Mouse (Mus musculus) heart, adult 9 months (tissue): Measurements from ENCODE around the gene Wdr46.

Experiments
- DNase-seq, 2 experiments: peaks; one replicate each; pipeline ENCODE4 v3.0.0; 2022; ENCODE audit warnings: low spot score in 2 of 2

Wdr46 gene

DNA sequence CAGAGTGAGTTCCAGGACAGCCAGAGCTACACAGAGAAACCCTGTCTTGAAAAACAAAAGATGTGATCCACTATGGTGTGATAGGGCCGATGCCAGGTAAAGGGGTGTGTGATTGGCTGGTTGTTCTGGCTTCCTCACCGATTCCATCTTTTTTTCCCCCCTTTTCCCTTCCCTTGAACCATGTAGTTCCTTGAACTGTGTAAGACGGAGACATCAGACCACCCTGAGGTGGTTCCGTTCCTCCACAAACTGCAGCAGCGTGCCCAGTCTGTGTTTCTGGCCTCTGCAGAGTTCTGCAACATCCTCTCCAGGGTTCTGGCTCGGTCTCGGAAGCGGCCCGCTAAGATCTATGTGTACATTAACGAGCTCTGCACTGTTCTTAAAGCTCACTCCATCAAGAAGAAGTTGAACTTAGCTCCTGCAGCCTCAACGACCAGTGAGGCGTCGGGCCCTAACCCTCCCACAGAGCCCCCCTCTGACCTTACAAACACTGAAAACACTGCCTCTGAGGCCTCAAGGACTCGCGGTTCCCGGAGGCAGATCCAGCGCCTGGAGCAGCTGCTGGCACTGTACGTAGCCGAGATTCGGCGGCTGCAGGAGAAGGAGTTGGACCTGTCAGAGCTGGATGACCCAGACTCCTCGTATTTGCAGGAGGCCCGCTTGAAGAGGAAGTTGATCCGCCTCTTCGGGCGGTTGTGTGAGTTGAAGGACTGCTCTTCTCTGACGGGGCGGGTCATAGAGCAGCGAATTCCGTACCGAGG, 29.2 kb upstream of the Wdr46 start:
- DNase-seq: no peak

GRCm38 (mm10) chr17:33911813-33912414, 28.5 kb upstream of the Wdr46 start:
- DNase-seq: no peak

GRCm38 (mm10) chr17:33913264-33913663, 27.2 kb upstream of the Wdr46 start:
- no peak for DNase-seq

GRCm38 (mm10) chr17:33913905-33914304, 26.6 kb upstream of the Wdr46 start:
- DNase-seq: no peak

DNA sequence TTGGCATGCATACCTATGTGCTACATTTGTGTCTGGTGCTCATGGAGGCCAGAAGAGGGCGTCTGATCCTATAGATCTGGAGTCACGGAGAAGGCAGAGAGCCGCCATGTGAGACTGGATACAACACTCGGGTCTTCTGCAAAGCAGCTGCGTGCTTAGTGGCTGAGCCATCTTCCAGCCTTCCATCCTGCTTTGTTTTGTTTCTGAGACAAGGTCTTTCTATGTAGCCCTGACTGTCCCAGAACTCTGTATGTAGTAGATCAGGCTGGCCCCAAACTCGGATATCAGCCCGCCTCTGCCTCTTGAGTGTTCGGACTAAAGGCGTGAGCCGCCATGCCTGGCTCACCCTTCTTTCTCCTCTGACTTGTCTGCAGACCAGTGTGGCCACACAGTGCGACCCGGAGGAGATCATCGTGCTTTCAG, 25.5 kb upstream of the Wdr46 start:
- DNase-seq: no peak

DNA sequence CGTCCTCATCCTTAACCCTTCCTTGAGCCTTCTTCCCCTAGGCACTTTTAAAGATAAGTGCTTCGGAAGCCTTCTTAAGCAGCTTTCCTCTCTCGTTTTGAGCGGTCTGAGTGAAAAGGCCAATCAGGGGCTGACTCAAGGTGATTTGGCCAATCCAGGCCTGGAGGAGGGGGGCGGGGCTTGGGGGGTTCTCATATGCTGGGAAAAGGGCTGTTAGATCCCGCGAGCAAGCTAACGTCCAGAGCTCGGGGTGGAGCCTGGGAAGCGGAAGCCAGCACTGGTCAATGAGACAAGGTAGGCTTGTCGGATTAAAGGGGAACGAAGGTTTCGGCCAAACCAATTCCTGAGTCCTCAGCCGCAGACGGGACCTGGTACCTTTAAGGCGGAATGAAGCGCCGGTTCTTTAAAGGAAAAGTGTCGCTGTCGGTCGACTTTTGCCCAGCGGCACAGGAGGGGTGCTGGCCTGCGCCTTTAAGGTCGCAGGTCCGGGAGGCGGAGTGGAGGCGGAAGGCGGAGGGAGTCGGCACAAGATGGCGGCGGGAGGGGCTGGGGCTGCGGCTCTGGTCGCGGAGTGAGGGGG, 24.7 kb upstream of the Wdr46 start, which contains the start of the genes Tapbp and Zbtb22:
Tapbp (plus strand) TSS at position 229 of the 580 bp plus-strand sequence.
Zbtb22 (plus strand) TSS at position 234 of the 580 bp plus-strand sequence.
- peak; percentile 98 for DNase-seq

- DNase-seq: peak; percentile 47 to 63
These were observed 24.2 kb upstream of the Wdr46 start for GRCm38 (mm10) chr17:33916294-33916693.

DNA sequence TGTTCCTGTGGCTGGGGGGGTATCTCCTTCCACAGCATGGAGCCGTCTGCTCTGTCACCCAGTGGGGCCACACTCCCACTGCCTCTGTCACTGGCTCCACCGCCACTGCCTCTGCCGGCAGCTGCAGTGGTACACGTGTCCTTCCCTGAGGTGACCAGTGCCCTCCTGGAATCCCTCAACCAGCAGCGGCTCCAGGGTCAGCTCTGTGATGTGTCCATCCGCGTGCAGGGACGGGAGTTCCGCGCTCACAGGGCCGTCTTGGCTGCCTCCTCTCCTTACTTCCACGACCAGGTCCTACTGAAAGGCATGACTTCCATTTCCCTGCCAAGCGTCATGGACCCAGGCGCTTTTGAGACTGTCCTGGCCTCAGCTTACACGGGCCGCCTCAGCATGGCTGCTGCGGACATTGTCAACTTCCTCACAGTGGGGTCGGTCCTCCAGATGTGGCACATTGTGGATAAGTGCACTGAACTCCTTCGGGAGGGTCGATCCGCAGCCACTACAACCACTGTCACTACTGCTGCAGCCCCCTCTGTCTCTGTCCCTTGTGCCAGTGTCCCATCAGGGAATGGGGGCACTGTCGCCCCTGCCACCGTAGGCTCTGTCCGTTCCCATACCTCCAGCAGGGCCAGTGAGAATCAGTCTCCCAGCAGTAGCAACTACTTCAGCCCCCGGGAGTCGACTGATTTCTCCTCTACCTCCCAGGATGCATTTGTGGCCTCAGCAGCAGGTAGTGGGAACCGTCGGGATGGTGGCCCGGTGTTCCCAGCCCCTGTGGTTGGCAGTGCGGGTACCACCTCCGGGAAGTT, 23.4 kb upstream of the Wdr46 start:
- DNase-seq: no peak

- DNase-seq: no peak
These were observed 22.7 kb upstream of the Wdr46 start for GRCm38 (mm10) chr17:33917656-33918292.

DNA sequence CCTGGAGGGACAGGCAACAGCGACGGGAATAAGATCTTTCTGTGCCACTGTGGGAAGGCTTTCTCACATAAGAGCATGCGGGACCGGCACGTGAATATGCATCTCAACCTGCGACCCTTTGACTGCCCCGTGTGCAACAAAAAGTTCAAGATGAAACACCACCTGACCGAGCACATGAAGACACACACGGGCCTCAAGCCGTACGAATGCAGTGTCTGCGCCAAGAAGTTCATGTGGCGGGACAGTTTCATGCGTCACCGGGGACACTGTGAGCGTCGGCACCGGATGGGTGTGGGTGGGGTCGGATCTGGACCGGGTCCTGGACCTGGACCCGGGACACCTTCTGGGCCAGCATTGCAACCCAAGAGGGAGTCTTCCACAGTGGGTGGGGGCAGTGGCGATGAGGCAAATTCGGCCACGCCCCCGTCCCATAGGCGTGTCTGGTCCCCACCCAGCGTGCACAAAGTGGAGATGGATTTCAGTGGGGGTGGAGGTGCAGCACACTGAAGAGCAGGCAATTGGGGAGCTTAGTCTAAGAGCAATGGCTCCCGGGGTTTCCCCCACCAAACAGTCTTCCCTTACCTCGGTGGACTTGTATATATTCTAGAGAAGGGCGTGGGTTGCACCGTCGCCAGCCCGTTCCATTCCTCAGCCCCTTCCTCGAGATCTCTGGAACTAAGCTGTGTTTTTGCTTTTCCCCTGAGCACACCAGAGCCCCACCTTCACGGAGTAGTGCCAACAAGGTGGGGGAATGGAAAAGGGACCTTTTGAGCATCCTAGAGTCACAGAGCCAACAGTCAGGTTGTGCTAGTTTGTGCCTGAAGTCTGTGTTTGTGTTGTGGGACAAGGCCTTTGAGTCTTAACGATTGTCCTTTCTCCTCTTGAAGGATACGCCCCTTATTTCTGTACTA, 21.9 kb upstream of the Wdr46 start:
- DNase-seq: peak; percentile 44 to 62

DNA sequence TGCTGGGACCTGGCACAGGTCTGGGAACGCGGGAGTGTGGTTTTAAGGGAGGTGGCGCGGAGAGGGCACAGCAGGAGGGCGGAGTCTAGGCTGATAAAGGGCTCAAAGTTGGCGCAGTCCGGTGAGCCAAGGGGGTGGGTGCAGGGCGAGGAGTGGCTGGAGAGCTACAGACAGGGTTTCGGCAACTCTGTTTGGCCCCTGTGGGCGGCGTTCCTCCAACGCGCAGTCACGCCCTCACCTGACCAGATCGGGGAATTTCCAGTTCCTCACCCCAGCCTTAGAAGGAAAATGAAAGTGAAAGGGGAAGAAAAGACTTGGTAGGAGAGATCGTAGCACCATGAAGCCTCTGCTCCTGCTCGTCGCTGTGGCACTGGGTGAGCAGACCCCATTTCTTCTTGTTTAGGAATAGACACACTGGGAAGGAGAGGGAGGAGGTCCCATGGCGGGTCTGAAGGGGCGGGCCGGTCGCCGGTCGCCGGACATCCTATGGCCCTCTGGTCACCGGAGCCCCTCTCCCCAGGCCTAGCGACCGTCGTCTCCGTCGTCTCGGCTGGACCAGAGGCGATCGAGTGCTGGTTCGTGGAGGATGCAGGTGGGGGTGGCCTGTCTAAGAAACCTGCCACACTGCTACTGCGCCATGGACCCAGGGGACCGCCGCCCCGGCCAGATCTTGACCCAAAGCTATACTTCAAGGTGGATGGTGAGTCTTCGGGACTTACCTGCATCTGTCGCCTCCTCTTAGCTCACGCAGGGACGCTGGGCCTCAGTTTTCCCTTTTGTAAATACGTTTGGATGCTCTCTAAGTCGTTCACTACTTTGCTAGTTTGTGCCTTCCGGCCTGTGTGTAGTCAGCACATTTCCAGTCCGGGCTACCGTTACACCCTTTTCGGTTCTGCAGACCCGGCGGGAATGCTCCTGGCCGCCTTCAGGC, 20.8 kb upstream of the Wdr46 start:
- DNase-seq: peak; percentile 89 to 90

DNA sequence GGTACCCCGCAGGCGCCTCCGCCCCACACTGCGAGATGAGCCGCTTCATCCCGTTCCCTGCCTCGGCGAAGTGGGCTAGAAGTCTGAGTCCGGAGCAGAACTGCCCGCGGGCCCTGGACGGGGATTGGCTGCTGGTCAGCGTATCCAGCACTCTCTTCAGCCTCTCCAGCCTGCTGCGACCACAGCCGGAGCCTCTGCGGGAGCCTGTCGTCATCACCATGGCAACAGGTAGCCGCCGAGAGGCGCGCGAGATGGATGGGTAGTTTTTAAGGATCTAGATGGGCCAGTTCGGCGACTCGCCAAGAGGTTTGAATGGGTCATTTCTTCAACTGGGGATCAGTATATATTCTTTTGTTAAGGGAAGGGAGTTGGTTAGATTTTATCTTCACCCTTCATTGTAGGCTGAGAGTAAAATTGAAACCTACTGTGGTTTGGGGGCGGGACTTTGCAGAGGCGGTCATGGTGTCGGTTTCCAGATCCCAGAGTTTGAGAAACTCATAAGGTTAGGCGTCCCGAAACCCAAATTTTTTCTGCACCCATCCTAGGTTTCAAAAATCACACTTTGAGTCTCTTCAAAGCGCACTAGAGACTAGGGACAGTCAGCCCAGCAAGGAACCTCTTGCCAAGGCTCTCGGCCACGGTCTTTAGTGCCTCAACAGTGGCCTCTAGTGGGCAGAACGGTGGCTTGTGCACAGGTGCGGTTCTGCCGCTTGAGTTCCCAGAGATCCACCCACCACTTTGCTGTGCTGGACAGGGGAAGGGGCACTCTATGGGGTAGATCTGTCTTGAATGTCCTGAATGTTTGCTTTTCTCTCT, 20.0 kb upstream of the Wdr46 start:
- peak; percentile 74 to 82 for DNase-seq

DNA sequence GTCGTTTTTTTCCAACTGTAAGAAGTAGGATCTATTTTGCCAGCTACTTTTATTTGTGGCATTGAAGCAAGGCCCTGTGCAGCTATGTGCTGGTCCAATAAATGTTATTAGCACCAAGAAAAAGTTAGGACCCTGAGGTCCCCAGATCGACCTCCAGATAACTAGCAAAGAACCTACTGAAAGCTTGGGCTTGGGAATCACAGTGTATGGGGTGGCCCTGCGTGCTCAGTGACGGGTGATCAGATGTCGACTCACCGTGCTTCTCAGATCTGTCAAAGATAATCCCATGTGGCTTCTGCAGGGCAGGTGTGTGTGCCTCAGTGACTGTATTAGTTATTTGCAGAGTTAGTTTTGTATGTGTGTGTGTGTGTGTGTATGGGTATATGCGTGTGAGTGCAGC, 19.1 kb upstream of the Wdr46 start:
- no peak for DNase-seq

GRCm38 (mm10) chr17:33924577-33925283, 15.7 kb upstream of the Wdr46 start:
- no peak for DNase-seq

GRCm38 (mm10) chr17:33925406-33926116, 14.9 kb upstream of the Wdr46 start:
- DNase-seq: no peak

GRCm38 (mm10) chr17:33926207-33926932, 14.1 kb upstream of the Wdr46 start:
- no peak for DNase-seq
